Mouse (Mus musculus): ENCODE results near the gene Tuba1a. TPM values are rescaled to one million over a fixed set of nuclear protein-coding genes. Genes with fewer than 3 reads are reported as not detected.
"Not testable (repeated sequence)": the region's sequence is repeated elsewhere in the genome, so short reads cannot be mapped to it uniquely, and the experiment has no call there.

The Tuba1a gene
- total and polyA plus RNA-seq, 2 experiments from 2014 or later: 15,641 to 20,461 TPM

GRCm38 (mm10) chr15:98952751-98953400 lies 627 bp downstream of the Tuba1a start:
- Histone ChIP-seq H3K9me3 (ENCODE audit: low read length) (no peaks in the 10 kb centered on the region), H3K27me3 (ENCODE audit: insufficient read depth, low read length) (no peaks in the 10 kb centered on the region), H3K27ac (ENCODE audit: low read depth, low read length) (peak overlapping the region; percentile 94), H3K4me2 (ENCODE audit: low read depth, low read length, poor library complexity, severe bottlenecking) (peak overlapping the region; percentile 83; the same call in 1 of the 2 replicates), H3K4me1 (ENCODE audit: insufficient read depth, low read length) (no peaks in the 10 kb centered on the region), H3K4me3 (ENCODE audit: low read depth, low read length) (peak overlapping the region; percentile 62), H3K9ac (replicated peaks; ENCODE audit: low read length, poor library complexity, severe bottlenecking) (peak overlapping the region; percentile 99), H3K36me3 (ENCODE audit: insufficient read depth, low read length) (peaks cover 13% of the 10 kb centered on the region; the same call in 1 of the 2 replicates)
- TF ChIP-seq CTCF (IDR thresholded peaks at IDR 0.05): peak; percentile 52
- DNase-seq (ENCODE audit: low spot score) (peak; percentile 84), ATAC-seq (ENCODE audit: low FRiP score) (peak; percentile 62)
- WGBS: under 1% methylated on average over 40 of the region's 41 CpGs

GRCm38 (mm10) chr15:98952063-98952455 lies 1.4 kb downstream of the Tuba1a start:
- 0 out of 2 replicates have a peak, but pooled peaks have one; percentile 3 for ATAC-seq (ENCODE audit: low FRiP score)
- Histone ChIP-seq H3K27ac (ENCODE audit: low read depth, low read length) (peak overlapping the region; percentile 94), H3K4me1 (ENCODE audit: insufficient read depth, low read length) (0 out of 2 replicates have a peak, but pooled peaks cover 3% of the 10 kb centered on the region), H3K9ac (replicated peaks; ENCODE audit: low read length, poor library complexity, severe bottlenecking) (peak overlapping the region; percentile 99), H3K27me3 (ENCODE audit: insufficient read depth, low read length) (no peaks in the 10 kb centered on the region), H3K4me2 (ENCODE audit: low read depth, low read length, poor library complexity, severe bottlenecking) (peak overlapping the region; percentile 36), H3K9me3 (ENCODE audit: low read length) (no peaks in the 10 kb centered on the region), H3K36me3 (ENCODE audit: insufficient read depth, low read length) (peaks cover 13% of the 10 kb centered on the region; the same call in 1 of the 2 replicates), H3K4me3 (ENCODE audit: low read depth, low read length) (peak overlapping the region; percentile 62)
- DNase-seq (ENCODE audit: low spot score): peak; percentile 73
- TF ChIP-seq CTCF (IDR thresholded peaks at IDR 0.05): no peak
- 2% methylated on average over 5 of the region's 5 CpGs for WGBS

GRCm38 (mm10) chr15:98951122-98952062 lies 2.1 kb downstream of the Tuba1a start:
- not testable (repeated sequence) for ATAC-seq (ENCODE audit: low FRiP score); H3K9me3 ChIP-seq (ENCODE audit: low read length); H3K27me3 ChIP-seq (ENCODE audit: insufficient read depth, low read length); H3K4me1 ChIP-seq (ENCODE audit: insufficient read depth, low read length)
- Histone ChIP-seq H3K4me2 (ENCODE audit: low read depth, low read length, poor library complexity, severe bottlenecking) (peak overlapping the region; percentile 36), H3K4me3 (ENCODE audit: low read depth, low read length) (peak overlapping the region; percentile 62), H3K36me3 (ENCODE audit: insufficient read depth, low read length) (peaks cover 13% of the 10 kb centered on the region; the same call in 1 of the 2 replicates), H3K9ac (replicated peaks; ENCODE audit: low read length, poor library complexity, severe bottlenecking) (peak overlapping the region; percentile 99), H3K27ac (ENCODE audit: low read depth, low read length) (peak overlapping the region; percentile 94)
- DNase-seq (ENCODE audit: low spot score): peak; percentile 70
- 18% methylated on average over 11 of the region's 15 CpGs for WGBS

- DNase-seq (ENCODE audit: low spot score): no peak
- no peak overlapping the region for H3K27ac ChIP-seq (ENCODE audit: low read depth, low read length)
- peak; percentile 21 for TF ChIP-seq CTCF (IDR thresholded peaks at IDR 0.05)
Measured at GRCm38 (mm10) chr15:98949607-98949892, 4.0 kb downstream of the Tuba1a start.

GRCm38 (mm10) chr15:98948857-98949606 lies 4.5 kb downstream of the Tuba1a start:
- Histone ChIP-seq H3K9ac (replicated peaks; ENCODE audit: low read length, poor library complexity, severe bottlenecking) (peak overlapping the region; percentile 62), H3K4me3 (ENCODE audit: low read depth, low read length) (peak overlapping the region; percentile 37), H3K36me3 (ENCODE audit: insufficient read depth, low read length) (peaks cover 13% of the 10 kb centered on the region; the same call in 1 of the 2 replicates), H3K4me1 (ENCODE audit: insufficient read depth, low read length) (0 out of 2 replicates have a peak, but pooled peaks cover 3% of the 10 kb centered on the region), H3K27me3 (ENCODE audit: insufficient read depth, low read length) (no peaks in the 10 kb centered on the region), H3K27ac (ENCODE audit: low read depth, low read length) (peak overlapping the region; percentile 4; the same call in 1 of the 2 replicates), H3K9me3 (ENCODE audit: low read length) (no peaks in the 10 kb centered on the region), H3K4me2 (ENCODE audit: low read depth, low read length, poor library complexity, severe bottlenecking) (peak overlapping the region; percentile 88)
- DNase-seq (ENCODE audit: low spot score) (peak; percentile 35), ATAC-seq (ENCODE audit: low FRiP score) (no peak)
- WGBS: 28% methylated on average over 6 of the region's 6 CpGs
- no peak for TF ChIP-seq CTCF (IDR thresholded peaks at IDR 0.05)

More at GRCm38 (mm10) chr15:98949607-98949892, 4.0 kb downstream of the Tuba1a start:
- ATAC-seq (ENCODE audit: low FRiP score): no peak
- Histone ChIP-seq H3K9ac (replicated peaks; ENCODE audit: low read length, poor library complexity, severe bottlenecking) (peak overlapping the region; percentile 62), H3K9me3 (ENCODE audit: low read length) (no peaks in the 10 kb centered on the region), H3K27me3 (ENCODE audit: insufficient read depth, low read length) (no peaks in the 10 kb centered on the region), H3K36me3 (ENCODE audit: insufficient read depth, low read length) (peaks cover 13% of the 10 kb centered on the region; the same call in 1 of the 2 replicates), H3K4me3 (ENCODE audit: low read depth, low read length) (peak overlapping the region; percentile 37), H3K4me1 (ENCODE audit: insufficient read depth, low read length) (0 out of 2 replicates have a peak, but pooled peaks cover 3% of the 10 kb centered on the region), H3K4me2 (ENCODE audit: low read depth, low read length, poor library complexity, severe bottlenecking) (peak overlapping the region; percentile 88)
- WGBS: 16% methylated on average over 3 of the region's 3 CpGs
